10 mouse cellular contexts compared by ENCODE assay signal in genomic region chrX:73685629-73686028, GRCm38 (mm10). TPM values are rescaled to one million over a fixed set of nuclear protein-coding genes. Genes with fewer than 3 reads are reported as not detected.
DNase-seq lines count a peak whose midpoint lies in the region; ATAC-seq and TF ChIP-seq lines count a peak whose summit lies in the region.
"Had no signal": no experiment of that assay in that cellular context is flagged by ENCODE, and none has a peak within 500 bp of the region (broad histone marks: within the 10 kb centered on the region; RNA-seq: fewer than 3 reads in every experiment).

No protein-coding gene starts in this region.

- H3K4me3 ChIP-seq in kidney, embryonic 14.5 days (ENCODE audit: low read length): no peak overlapping the region
- H3K4me3 ChIP-seq in brown adipose tissue, adult 24 weeks (ENCODE audit: insufficient read depth, low read depth, low read length): no peak overlapping the region
- H3K4me3 ChIP-seq in heart, embryonic 13.5 days: no peak overlapping the region
- no peak overlapping the region for H3K4me3 ChIP-seq in small intestine, adult 2 months (ENCODE audit: low read depth, low read length)
- H3K4me3 ChIP-seq: hindbrain, embryonic 15.5 days had no signal

- TF ChIP-seq POLR2A in small intestine, adult 2 months (IDR thresholded peaks at IDR 0.05; ENCODE audit: low read depth, low read length): no peak

- peak; percentile 66 for DNase-seq in kidney, adult 18-20 months
- DNase-seq in thymus, postnatal 4 days: no peak
- DNase-seq in right cerebral cortex, postnatal 25 days: no peak

- WGBS in kidney, embryonic 14.5 days: 48% methylated on average over 3 of the region's 3 CpGs
- WGBS in heart, embryonic 13.5 days: 53% methylated on average over 3 of the region's 3 CpGs
- 22% methylated on average over 3 of the region's 3 CpGs for WGBS in small intestine, adult 2 months

- H3K4me1 ChIP-seq in kidney, embryonic 14.5 days (ENCODE audit: control insufficient read depth, insufficient read depth, low read length): no peaks in the 10 kb centered on the region
- no peaks in the 10 kb centered on the region for H3K4me1 ChIP-seq in brown adipose tissue, adult 24 weeks (ENCODE audit: control insufficient read depth, insufficient read depth, insufficient read length, low read length)
- peaks cover 13% of the 10 kb centered on the region for H3K4me1 ChIP-seq in heart, embryonic 13.5 days
- peaks cover 10% of the 10 kb centered on the region; the same call in 1 of the 2 replicates for H3K4me1 ChIP-seq in small intestine, adult 2 months (ENCODE audit: control insufficient read depth, insufficient read depth, insufficient read length, low read length)
- H3K4me1 ChIP-seq: hindbrain, embryonic 15.5 days had no signal

- H3K9me3 ChIP-seq in kidney, embryonic 14.5 days (ENCODE audit: control insufficient read depth, low read length): no peaks in the 10 kb centered on the region
- no peaks in the 10 kb centered on the region for H3K9me3 ChIP-seq in heart, embryonic 13.5 days
- H3K9me3 ChIP-seq: hindbrain, embryonic 15.5 days had no signal

- TF ChIP-seq CTCF in small intestine, adult 2 months (IDR thresholded peaks at IDR 0.05; ENCODE audit: extremely low read depth, insufficient read length, insufficient replicate concordance, low read depth, low read length): no peak

- H3K36me3 ChIP-seq in kidney, embryonic 14.5 days (ENCODE audit: control insufficient read depth, insufficient read depth, low read length): peaks cover 37% of the 10 kb centered on the region; the same call in 1 of the 2 replicates
- H3K36me3 ChIP-seq in heart, embryonic 13.5 days: peaks cover 67% of the 10 kb centered on the region
- H3K36me3 ChIP-seq in small intestine, adult 2 months (ENCODE audit: control insufficient read depth, insufficient read depth, low read length): peaks cover 44% of the 10 kb centered on the region

- H3K4me2 ChIP-seq in kidney, embryonic 14.5 days (replicated peaks; ENCODE audit: low read depth, low read length): no peak overlapping the region
- no peak overlapping the region for H3K4me2 ChIP-seq in heart, embryonic 13.5 days
- H3K4me2 ChIP-seq: hindbrain, embryonic 15.5 days had no signal

- H3K9ac ChIP-seq in kidney, embryonic 14.5 days (ENCODE audit: low read depth, low read length): no peak overlapping the region
- H3K9ac ChIP-seq in heart, embryonic 13.5 days: no peak overlapping the region
- H3K9ac ChIP-seq: hindbrain, embryonic 15.5 days; liver, embryonic 14.5 days had no signal

- ATAC-seq in kidney, embryonic 14.5 days (ENCODE audit: low FRiP score, low TSS enrichment): no peak
- no peak for ATAC-seq in heart, embryonic 13.5 days (ENCODE audit: extremely low read depth, insufficient number of reproducible peaks, low FRiP score, low TSS enrichment)
- no peak for ATAC-seq in activated CD4-positive, CD25-positive, alpha-beta regulatory T cell, adult 4 months

- no peaks in the 10 kb centered on the region for H3K27me3 ChIP-seq in kidney, embryonic 14.5 days (ENCODE audit: control insufficient read depth, insufficient read depth, low read length)
- H3K27me3 ChIP-seq in heart, embryonic 13.5 days (replicated peaks): no peaks in the 10 kb centered on the region
- no peaks in the 10 kb centered on the region for H3K27me3 ChIP-seq in small intestine, adult 2 months (ENCODE audit: control insufficient read depth, insufficient read depth, low read length)
- H3K27me3 ChIP-seq: hindbrain, embryonic 15.5 days had no signal

- H3K27ac ChIP-seq in kidney, embryonic 14.5 days (ENCODE audit: low read depth, low read length): no peak overlapping the region
- peak overlapping the region; percentile 87 for H3K27ac ChIP-seq in brown adipose tissue, adult 24 weeks (replicated peaks; ENCODE audit: low read depth, low read length)
- H3K27ac ChIP-seq in heart, embryonic 13.5 days (replicated peaks): peak overlapping the region; percentile 86
- peak overlapping the region; percentile 99 for H3K27ac ChIP-seq in small intestine, adult 2 months (ENCODE audit: insufficient read depth, low read depth, low read length)
- H3K27ac ChIP-seq: hindbrain, embryonic 15.5 days; liver, embryonic 14.5 days had no signal

RNA-seq across cellular contexts. Expression of gene Slc6a8, which starts 12.7 kb away (rescaled TPM):
- polyA plus RNA-seq in kidney, embryonic 14.5 days (2014; fragmentation: Nextera tagmentation; extraction: Ambion mirVana): 9.0 and 10.4 TPM in 2 replicates
- 15.8 and 19.4 TPM in 2 replicates for polyA plus RNA-seq in brown adipose tissue, adult 24 weeks (2012; ENCODE audit: insufficient read depth, insufficient read length, missing spikeins)
- 6.8 and 8.0 TPM in 2 replicates for polyA plus RNA-seq in heart, embryonic 13.5 days (2015; fragmentation: Nextera tagmentation; extraction: Ambion mirVana)
- 308 and 930 TPM in 2 replicates for polyA plus RNA-seq in small intestine, adult 2 months (2012; rRNA removed)
- polyA plus RNA-seq in activated CD4-positive, CD25-positive, alpha-beta regulatory T cell, adult 4 months (2017; shearing (Covaris generic)): under 1 TPM; 0.36 to 0.61 TPM

RNA-seq across cellular contexts. Expression of gene Pnck, which starts 25.7 kb away (rescaled TPM):
- polyA plus RNA-seq in kidney, embryonic 14.5 days (2014; fragmentation: Nextera tagmentation; extraction: Ambion mirVana): 14.1 and 16.3 TPM in 2 replicates
- polyA plus RNA-seq in brown adipose tissue, adult 24 weeks (2012; ENCODE audit: insufficient read depth, insufficient read length, missing spikeins): 1.2 and 1.8 TPM in 2 replicates
- 9.6 and 10.4 TPM in 2 replicates for polyA plus RNA-seq in heart, embryonic 13.5 days (2015; fragmentation: Nextera tagmentation; extraction: Ambion mirVana)
- polyA plus RNA-seq in small intestine, adult 2 months (2012; rRNA removed): 4.5 and 5.8 TPM in 2 replicates
- 1 to 10 TPM in 1 of 2 experiments, not detected in 1; 1.8 TPM for polyA plus RNA-seq in activated CD4-positive, CD25-positive, alpha-beta regulatory T cell, adult 4 months (2017; shearing (Covaris generic))

RNA-seq across cellular contexts. Expression of gene Bcap31, which starts 30.3 kb away (rescaled TPM):
- 228 and 265 TPM in 2 replicates for polyA plus RNA-seq in kidney, embryonic 14.5 days (2014; fragmentation: Nextera tagmentation; extraction: Ambion mirVana)
- polyA plus RNA-seq in brown adipose tissue, adult 24 weeks (2012; ENCODE audit: insufficient read depth, insufficient read length, missing spikeins): 350 and 381 TPM in 2 replicates
- polyA plus RNA-seq in heart, embryonic 13.5 days (2015; fragmentation: Nextera tagmentation; extraction: Ambion mirVana): 166 and 185 TPM in 2 replicates
- polyA plus RNA-seq in small intestine, adult 2 months (2012; rRNA removed): 19.0 and 33.3 TPM in 2 replicates
- polyA plus RNA-seq in activated CD4-positive, CD25-positive, alpha-beta regulatory T cell, adult 4 months (2017; shearing (Covaris generic)): 100 to 1,000 TPM; 270 to 336 TPM

RNA-seq across cellular contexts. Expression of gene Abcd1, which starts 30.8 kb away (rescaled TPM):
- 9.3 and 12.0 TPM in 2 replicates for polyA plus RNA-seq in kidney, embryonic 14.5 days (2014; fragmentation: Nextera tagmentation; extraction: Ambion mirVana)
- 12.6 and 22.7 TPM in 2 replicates for polyA plus RNA-seq in brown adipose tissue, adult 24 weeks (2012; ENCODE audit: insufficient read depth, insufficient read length, missing spikeins)
- polyA plus RNA-seq in heart, embryonic 13.5 days (2015; fragmentation: Nextera tagmentation; extraction: Ambion mirVana): 12.3 and 12.4 TPM in 2 replicates
- 49.3 and 99.9 TPM in 2 replicates for polyA plus RNA-seq in small intestine, adult 2 months (2012; rRNA removed)
- 10 to 100 TPM; 22.3 to 34.1 TPM for polyA plus RNA-seq in activated CD4-positive, CD25-positive, alpha-beta regulatory T cell, adult 4 months (2017; shearing (Covaris generic))

RNA-seq across cellular contexts. Expression of gene Dusp9, which starts 46.4 kb away (rescaled TPM):
- 9.6 and 26.6 TPM in 2 replicates for polyA plus RNA-seq in kidney, embryonic 14.5 days (2014; fragmentation: Nextera tagmentation; extraction: Ambion mirVana)
- not detected in 2 replicates for polyA plus RNA-seq in brown adipose tissue, adult 24 weeks (2012; ENCODE audit: insufficient read depth, insufficient read length, missing spikeins)
- polyA plus RNA-seq in heart, embryonic 13.5 days (2015; fragmentation: Nextera tagmentation; extraction: Ambion mirVana): 6.0 and 6.3 TPM in 2 replicates
- polyA plus RNA-seq in small intestine, adult 2 months (2012; rRNA removed): 0.23 and 1.1 TPM in 2 replicates
- under 1 TPM in 1 of 2 experiments, not detected in 1; 0.23 TPM for polyA plus RNA-seq in activated CD4-positive, CD25-positive, alpha-beta regulatory T cell, adult 4 months (2017; shearing (Covaris generic))

Comparison
In these comparisons a context has a peak if more than half of its experiments do, and no peak if none do; other contexts are left out.
1. RNA of gene Slc6a8, which starts 12.7 kb away (polyA plus RNA-seq): 308 to 930 TPM in small intestine, adult 2 months; 15.8 to 19.4 TPM in brown adipose tissue, adult 24 weeks, 9.0 to 10.4 TPM in kidney, embryonic 14.5 days, 6.8 to 8.0 TPM in heart, embryonic 13.5 days and 0.36 to 0.61 TPM in activated CD4-positive, CD25-positive, alpha-beta regulatory T cell, adult 4 months; every median in the first group is over 10 times any median in the second.